Mouse (Mus musculus) embryo, embryonic 11 days (tissue): ENCODE measurements around the gene Fntb.
"Not testable (repeated sequence)": the region's sequence is repeated elsewhere in the genome, so short reads cannot be mapped to it uniquely, and the experiment has no call there.

ENCODE experiments used
- DNase-seq: peaks from one replicate; pipeline ENCODE4 v3.0.0-alpha.2; 2015

Fntb gene

GRCm38 (mm10) chr12:76765354-76765851 lies at the start of gene Fntb, which contains the start of gene Churc1:
Gene Fntb, plus strand, starts transcription at chr12:76765589.
Gene Churc1, plus strand, starts transcription at chr12:76765538.
- peak; percentile 98 for DNase-seq

GRCm38 (mm10) chr12:76718384-76718783 lies 47.0 kb upstream of the Fntb start:
- no peak for DNase-seq

- DNase-seq: peak; percentile 22
Measured at GRCm38 (mm10) chr12:76720572-76720971, 44.8 kb upstream of the Fntb start.

- DNase-seq: no peak
Measured at GRCm38 (mm10) chr12:76722026-76722425, 43.4 kb upstream of the Fntb start.

GRCm38 (mm10) chr12:76727955-76728354 lies 37.4 kb upstream of the Fntb start:
- no peak for DNase-seq

GRCm38 (mm10) chr12:76750866-76751459 lies 14.4 kb upstream of the Fntb start:
- no peak for DNase-seq

- peak; percentile 78 for DNase-seq
Measured at GRCm38 (mm10) chr12:76752652-76753318, 12.6 kb upstream of the Fntb start.

GRCm38 (mm10) chr12:76765901-76766630 lies 677 bp downstream of the Fntb start:
- peak; percentile 37 for DNase-seq

GRCm38 (mm10) chr12:76770841-76771500 lies 5.6 kb downstream of the Fntb start:
- DNase-seq: no peak

GRCm38 (mm10) chr12:76771540-76771939 lies 6.2 kb downstream of the Fntb start:
- DNase-seq: no peak

GRCm38 (mm10) chr12:76774652-76775051 lies 9.3 kb downstream of the Fntb start:
- no peak for DNase-seq

GRCm38 (mm10) chr12:76775132-76775531 lies 9.7 kb downstream of the Fntb start:
- no peak for DNase-seq

GRCm38 (mm10) chr12:76776898-76777297 lies 11.5 kb downstream of the Fntb start:
- DNase-seq: no peak

GRCm38 (mm10) chr12:76777845-76778244 lies 12.5 kb downstream of the Fntb start:
- no peak for DNase-seq

- DNase-seq: no peak
Measured at GRCm38 (mm10) chr12:76778305-76779083, 13.1 kb downstream of the Fntb start.

GRCm38 (mm10) chr12:76779951-76780350 lies 14.6 kb downstream of the Fntb start:
- no peak for DNase-seq

GRCm38 (mm10) chr12:76780639-76781468 lies 15.5 kb downstream of the Fntb start:
- peak; percentile 27 for DNase-seq

GRCm38 (mm10) chr12:76784056-76784619 lies 18.7 kb downstream of the Fntb start:
- DNase-seq: no peak

- no peak for DNase-seq
Measured at GRCm38 (mm10) chr12:76790446-76791084, 25.2 kb downstream of the Fntb start.

GRCm38 (mm10) chr12:76792540-76792939 lies 27.2 kb downstream of the Fntb start:
- DNase-seq: not testable (repeated sequence)
